Mouse (Mus musculus) midbrain, embryonic 10.5 days (tissue): ENCODE measurements around the gene Olfr615. TPM values are rescaled to one million over a fixed set of nuclear protein-coding genes. Genes with fewer than 3 reads are reported as not detected.

Source experiments
- microRNA-seq: library from miRNA; unstranded; fragments of <30 nt; microRNA quantifications from one replicate; pipeline ENCODE4, GENCODE M21; 2017
- polyA plus RNA-seq: library from polyadenylated mRNA; unstranded; fragments of >200 nt; fragmentation: Nextera tagmentation; extraction: Ambion mirVana; gene quantifications from 2 replicates; pipeline ENCODE4 v1.2.1, GENCODE M21; 2016

Olfr615 gene
- polyA plus RNA-seq, 1 experiment from 2014 or later, result not detected

Small RNA genes lying within 50 kb of the gene (microRNA-seq; reads per million reads assigned to microRNA genes)
- gene Gm26506, result not detected

Other genes starting within 250 kb of the Olfr615 start
- gene Olfr597, start 239.8 kb upstream of the Olfr615 start, polyA plus RNA-seq, result not detected in 2 replicates
- not detected in 2 replicates for gene Olfr598, start 232.5 kb upstream of the Olfr615 start, polyA plus RNA-seq
- not detected in 2 replicates for gene Olfr599, start 220.2 kb upstream of the Olfr615 start, polyA plus RNA-seq
- gene Olfr600, start 206.4 kb upstream of the Olfr615 start, polyA plus RNA-seq, result not detected in 2 replicates
- not detected in 2 replicates for gene Olfr601, start 193.4 kb upstream of the Olfr615 start, polyA plus RNA-seq
- not detected in 2 replicates for gene Olfr603, start 169.9 kb upstream of the Olfr615 start, polyA plus RNA-seq
- gene Usp17lc, start 141.0 kb upstream of the Olfr615 start, polyA plus RNA-seq, result not detected in 2 replicates
- gene Olfr605, start 110.6 kb upstream of the Olfr615 start, polyA plus RNA-seq, result not detected in 2 replicates
- not detected in 2 replicates for gene Olfr606, start 107.0 kb upstream of the Olfr615 start, polyA plus RNA-seq
- gene Olfr607, start 91.9 kb upstream of the Olfr615 start, polyA plus RNA-seq, result not detected in 2 replicates
- not detected in 2 replicates for gene Olfr608, start 86.2 kb upstream of the Olfr615 start, polyA plus RNA-seq
- gene Olfr609, start 58.0 kb upstream of the Olfr615 start, polyA plus RNA-seq, result not detected in 2 replicates
- not detected in 2 replicates for gene Olfr610, start 44.0 kb upstream of the Olfr615 start, polyA plus RNA-seq
- gene Olfr611, start 35.2 kb upstream of the Olfr615 start, polyA plus RNA-seq, result not detected in 2 replicates
- gene Olfr612, start 13.4 kb upstream of the Olfr615 start, polyA plus RNA-seq, result not detected in 2 replicates
- not detected in 2 replicates for gene Olfr613, start 8.0 kb upstream of the Olfr615 start, polyA plus RNA-seq
- gene Olfr616, start 13.1 kb downstream of the Olfr615 start, polyA plus RNA-seq, result not detected in 2 replicates
- not detected in 2 replicates for gene Olfr617, start 17.0 kb downstream of the Olfr615 start, polyA plus RNA-seq
- gene Olfr618, start 34.0 kb downstream of the Olfr615 start, polyA plus RNA-seq, result not detected in 2 replicates
- gene Olfr619, start 44.5 kb downstream of the Olfr615 start, polyA plus RNA-seq, result not detected in 2 replicates
- gene Olfr620, start 56.5 kb downstream of the Olfr615 start, polyA plus RNA-seq, result not detected in 2 replicates
- gene Olfr622, start 86.6 kb downstream of the Olfr615 start, polyA plus RNA-seq, result not detected in 2 replicates
- gene Olfr623, start 107.6 kb downstream of the Olfr615 start, polyA plus RNA-seq, result not detected in 2 replicates
- 0.02 TPM in 2 replicates for gene Olfr624, start 115.1 kb downstream of the Olfr615 start, polyA plus RNA-seq
- gene Olfr625-ps1, start 126.6 kb downstream of the Olfr615 start, polyA plus RNA-seq, result not detected in 2 replicates
- gene Olfr243, start 158.6 kb downstream of the Olfr615 start, polyA plus RNA-seq, result not detected in 2 replicates
- gene Olfr628, start 174.3 kb downstream of the Olfr615 start, polyA plus RNA-seq, result not detected in 2 replicates
- not detected in 2 replicates for gene Olfr629, start 188.9 kb downstream of the Olfr615 start, polyA plus RNA-seq
- gene Olfr630, start 201.3 kb downstream of the Olfr615 start, polyA plus RNA-seq, result not detected in 2 replicates
- not detected in 2 replicates for gene Olfr69, start 215.5 kb downstream of the Olfr615 start, polyA plus RNA-seq
- not detected in 2 replicates for gene Olfr68, start 223.6 kb downstream of the Olfr615 start, polyA plus RNA-seq
- gene Olfr67, start 235.7 kb downstream of the Olfr615 start, polyA plus RNA-seq, result not detected in 2 replicates